Mouse (Mus musculus): Measurements from ENCODE around the gene Trim6.

DNA sequence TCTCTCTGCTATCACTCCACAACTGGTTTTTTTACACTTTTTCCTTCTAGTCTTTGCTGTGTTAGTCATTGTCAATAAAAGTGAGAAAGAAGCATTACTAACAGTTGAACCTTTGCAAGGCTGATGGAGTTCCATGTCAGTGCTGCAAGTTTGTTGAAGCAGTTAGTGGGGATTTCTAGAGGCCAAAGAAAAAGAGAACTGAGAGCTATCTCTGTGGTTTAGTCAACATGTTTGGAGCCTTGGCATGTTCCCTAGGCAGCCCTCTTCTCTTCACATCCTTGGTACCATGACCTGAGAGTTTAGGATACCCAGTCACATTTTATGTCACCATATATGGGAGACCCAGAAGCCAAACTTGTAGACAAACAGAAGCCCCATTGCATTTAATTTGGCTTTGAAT lies 22.3 kb downstream of the Trim6 start:
- TF ChIP-seq CTCF (IDR thresholded peaks at IDR 0.05; ENCODE audit: borderline replicate concordance, control insufficient read depth, extremely low read depth, insufficient read depth, low read length, poor library complexity) (no peak), POLR2A (IDR thresholded peaks at IDR 0.05; ENCODE audit: control insufficient read depth, extremely low read depth, insufficient read depth, low read length, poor library complexity) (no peak)
